Mouse (Mus musculus): ENCODE measurements around the gene Prtg. TPM values are rescaled to one million over a fixed set of nuclear protein-coding genes. Genes with fewer than 3 reads are reported as not detected.

The Prtg gene
- polyA plus RNA-seq, 1 experiment from 2014 or later: 0.17 TPM

DNA sequence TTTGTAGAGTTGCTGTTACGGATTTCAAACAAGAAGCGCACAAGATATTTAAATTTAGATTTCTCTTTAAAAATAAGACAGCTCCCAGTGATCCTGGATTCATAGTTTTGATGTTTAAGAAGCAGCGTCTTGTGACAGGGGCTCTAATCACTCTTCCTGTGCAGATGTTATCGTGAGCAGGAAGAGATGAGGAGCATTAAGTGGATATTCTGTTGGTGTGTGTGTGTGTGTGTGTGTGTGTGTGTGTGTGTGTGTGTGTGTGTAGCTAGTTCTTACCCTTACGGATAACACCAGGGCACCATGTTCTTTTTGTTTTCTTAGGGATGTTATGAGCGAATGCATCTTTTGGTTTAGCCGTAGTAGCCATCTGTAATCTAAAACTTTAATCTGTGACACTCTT lies 5.4 kb downstream of the Prtg start:
- H3K27me3 ChIP-seq (replicated peaks; ENCODE audit: control insufficient read depth, insufficient read depth, low read length): peaks cover 2% of the 10 kb centered on the region
- no peak overlapping the region for H3K4me3 ChIP-seq (ENCODE audit: low read depth, low read length)
- no peaks in the 10 kb centered on the region for H3K4me1 ChIP-seq (replicated peaks; ENCODE audit: control insufficient read depth, insufficient read depth, low read length)
- ATAC-seq: no peak
- no peak overlapping the region for H3K9ac ChIP-seq (ENCODE audit: low read depth, low read length)
- 72% methylated on average over 7 of the region's 7 CpGs for WGBS
- no peaks in the 10 kb centered on the region for H3K9me3 ChIP-seq (ENCODE audit: control insufficient read depth)
- H3K4me2 ChIP-seq (replicated peaks; ENCODE audit: low read depth): no peak overlapping the region
- no peak for TF ChIP-seq CTCF (IDR thresholded peaks at IDR 0.05; ENCODE audit: low read depth)
- no peaks in the 10 kb centered on the region for H3K36me3 ChIP-seq (ENCODE audit: control insufficient read depth, insufficient read depth)
- H3K27ac ChIP-seq (ENCODE audit: low read depth, low read length): no peak overlapping the region

DNA sequence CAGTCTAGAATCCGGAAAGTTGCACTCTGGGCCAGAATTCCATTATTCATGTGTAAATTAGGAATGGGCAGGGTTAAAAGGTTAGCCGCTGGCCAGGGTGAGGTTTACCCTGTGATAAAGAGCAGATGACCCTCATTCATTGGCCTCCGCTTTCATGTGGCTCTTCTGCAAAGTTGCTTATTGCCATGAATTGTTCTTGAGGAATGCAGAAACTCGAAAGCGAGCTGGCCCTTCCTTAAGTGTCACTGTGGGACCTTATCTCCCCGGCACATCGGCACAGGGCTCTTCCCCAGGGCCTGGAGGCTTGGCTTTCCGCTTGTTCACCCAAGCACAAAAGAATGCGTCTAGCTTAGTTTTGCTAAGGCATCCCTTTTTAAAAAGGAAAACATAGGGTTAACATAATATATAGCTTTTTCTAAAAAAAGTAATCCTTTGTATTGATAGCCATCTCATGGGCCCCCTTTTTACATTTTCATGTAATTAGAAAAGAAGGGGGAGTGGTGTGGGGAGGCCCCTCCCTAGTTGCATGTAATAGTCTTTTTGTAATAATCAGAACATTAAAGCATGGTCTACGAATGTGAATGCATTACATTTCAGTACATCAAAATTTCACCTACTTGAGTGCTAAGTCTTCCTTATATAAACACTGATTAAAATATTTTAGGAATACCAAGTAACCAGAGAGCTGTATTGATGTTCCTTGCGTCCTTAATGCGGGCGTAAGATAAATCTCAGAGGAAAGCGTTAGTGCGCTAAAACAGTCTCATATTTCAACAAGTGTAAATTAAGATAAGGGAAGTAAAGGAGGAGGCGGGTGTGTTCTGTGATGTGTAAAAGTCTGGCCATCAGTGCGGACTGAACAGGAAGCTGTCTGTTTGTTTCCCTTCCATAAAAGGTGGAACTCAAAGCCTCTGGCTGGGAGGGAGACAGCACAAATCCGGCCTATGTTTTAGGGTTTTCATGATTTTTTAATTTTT lies 6.2 kb downstream of the Prtg start:
- Histone ChIP-seq H3K27ac (ENCODE audit: low read depth, low read length) (no peak overlapping the region), H3K36me3 (ENCODE audit: control insufficient read depth, insufficient read depth) (no peaks in the 10 kb centered on the region), H3K4me3 (ENCODE audit: low read depth, low read length) (no peak overlapping the region), H3K9ac (ENCODE audit: low read depth, low read length) (no peak overlapping the region), H3K4me1 (replicated peaks; ENCODE audit: control insufficient read depth, insufficient read depth, low read length) (no peaks in the 10 kb centered on the region), H3K4me2 (replicated peaks; ENCODE audit: low read depth) (no peak overlapping the region), H3K27me3 (replicated peaks; ENCODE audit: control insufficient read depth, insufficient read depth, low read length) (no peaks in the 10 kb centered on the region; the same call in 1 of the 2 replicates), H3K9me3 (ENCODE audit: control insufficient read depth) (no peaks in the 10 kb centered on the region)
- WGBS: 33% methylated on average over 18 of the region's 18 CpGs
- no peak for ATAC-seq
- no peak for TF ChIP-seq CTCF (IDR thresholded peaks at IDR 0.05; ENCODE audit: low read depth)

DNA sequence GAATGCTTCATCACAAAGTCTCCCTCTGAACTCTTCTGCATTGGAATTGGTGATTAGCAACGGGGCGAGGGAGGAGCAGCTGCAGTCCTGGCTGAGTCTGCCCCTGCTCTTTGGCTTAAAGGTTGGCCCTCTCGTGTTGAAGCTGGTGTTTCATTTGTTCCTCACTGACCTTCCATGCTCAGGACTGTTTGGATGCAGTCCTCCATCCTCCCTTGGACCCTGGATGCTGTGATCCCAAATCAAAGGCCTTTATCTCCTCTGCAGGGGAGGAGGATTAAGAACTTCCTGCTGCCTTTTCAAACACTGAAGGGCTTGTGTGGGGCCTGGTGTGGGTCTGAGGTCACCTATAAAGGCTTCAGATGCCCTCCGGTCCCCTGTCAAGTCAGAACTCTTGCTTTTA lies 18.8 kb downstream of the Prtg start:
- no peak overlapping the region for H3K9ac ChIP-seq (ENCODE audit: low read depth, low read length)
- no peaks in the 10 kb centered on the region for H3K36me3 ChIP-seq (ENCODE audit: control insufficient read depth, insufficient read depth)
- H3K9me3 ChIP-seq (ENCODE audit: control insufficient read depth): no peaks in the 10 kb centered on the region
- H3K27ac ChIP-seq (ENCODE audit: low read depth, low read length): no peak overlapping the region
- H3K4me1 ChIP-seq (replicated peaks; ENCODE audit: control insufficient read depth, insufficient read depth, low read length): no peaks in the 10 kb centered on the region
- 52% methylated on average over 4 of the region's 4 CpGs for WGBS
- no peaks in the 10 kb centered on the region for H3K27me3 ChIP-seq (replicated peaks; ENCODE audit: control insufficient read depth, insufficient read depth, low read length)
- no peak overlapping the region for H3K4me3 ChIP-seq (ENCODE audit: low read depth, low read length)
- TF ChIP-seq CTCF (IDR thresholded peaks at IDR 0.05; ENCODE audit: low read depth): no peak
- ATAC-seq: no peak
- no peak overlapping the region for H3K4me2 ChIP-seq (replicated peaks; ENCODE audit: low read depth)

DNA sequence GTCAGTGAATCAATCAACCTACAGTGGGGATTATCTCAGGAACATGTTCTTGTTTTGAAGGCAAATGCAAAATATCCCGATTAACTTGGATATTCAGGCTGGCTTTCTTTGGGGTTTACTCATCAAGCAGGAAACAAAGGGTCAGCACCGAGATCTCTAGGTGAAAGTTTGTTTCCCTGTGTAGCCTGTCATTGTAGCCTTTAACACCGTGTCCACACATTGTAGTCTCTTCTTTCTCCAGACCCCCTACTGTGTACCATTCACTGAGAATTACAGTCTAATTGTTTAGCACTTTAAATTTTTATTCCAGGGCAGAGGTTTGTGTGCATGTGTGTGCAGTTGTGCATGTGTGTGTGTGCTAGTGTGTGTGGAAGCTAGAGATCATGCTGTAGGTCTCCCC lies 19.3 kb downstream of the Prtg start:
- Histone ChIP-seq H3K4me3 (ENCODE audit: low read depth, low read length) (no peak overlapping the region), H3K27me3 (replicated peaks; ENCODE audit: control insufficient read depth, insufficient read depth, low read length) (no peaks in the 10 kb centered on the region), H3K9me3 (ENCODE audit: control insufficient read depth) (no peaks in the 10 kb centered on the region), H3K27ac (ENCODE audit: low read depth, low read length) (no peak overlapping the region), H3K36me3 (ENCODE audit: control insufficient read depth, insufficient read depth) (no peaks in the 10 kb centered on the region), H3K4me2 (replicated peaks; ENCODE audit: low read depth) (no peak overlapping the region), H3K9ac (ENCODE audit: low read depth, low read length) (no peak overlapping the region), H3K4me1 (replicated peaks; ENCODE audit: control insufficient read depth, insufficient read depth, low read length) (no peaks in the 10 kb centered on the region)
- TF ChIP-seq CTCF (IDR thresholded peaks at IDR 0.05; ENCODE audit: low read depth): no peak
- ATAC-seq: no peak
- WGBS: 47% methylated on average over 3 of the region's 3 CpGs

DNA sequence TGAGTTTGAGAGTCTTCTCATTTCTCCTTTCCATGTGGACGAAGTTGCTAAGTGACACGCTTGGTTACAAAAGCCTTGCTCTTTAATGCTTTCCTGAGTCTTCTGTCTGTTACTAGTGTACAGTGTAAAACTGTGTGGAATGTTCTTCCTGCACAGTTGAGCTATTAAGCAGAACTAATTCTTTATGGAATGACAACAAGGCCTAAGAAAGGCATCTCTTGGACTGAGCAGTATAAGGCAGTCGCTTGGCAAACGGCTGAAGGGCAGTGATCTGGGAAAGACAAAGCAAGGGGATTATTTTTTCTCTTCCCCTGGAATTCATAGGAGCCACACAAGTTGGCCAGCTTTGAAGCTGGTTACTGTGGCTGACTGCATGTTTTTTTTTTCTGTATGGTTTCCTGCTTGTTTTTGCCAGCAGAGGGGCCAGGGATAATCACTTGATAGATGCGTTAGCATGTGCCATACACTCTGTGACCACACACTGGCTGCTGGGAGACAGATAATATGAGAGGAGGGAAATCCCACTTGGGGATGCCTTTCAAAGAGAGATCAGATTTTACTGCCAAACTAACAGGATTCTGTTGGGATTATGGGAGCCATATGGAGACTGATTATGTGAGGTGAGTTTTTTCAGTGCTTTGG lies 22.1 kb downstream of the Prtg start:
- H3K36me3 ChIP-seq (ENCODE audit: control insufficient read depth, insufficient read depth): no peaks in the 10 kb centered on the region
- no peaks in the 10 kb centered on the region for H3K9me3 ChIP-seq (ENCODE audit: control insufficient read depth)
- no peak overlapping the region for H3K4me2 ChIP-seq (replicated peaks; ENCODE audit: low read depth)
- no peak overlapping the region for H3K9ac ChIP-seq (ENCODE audit: low read depth, low read length)
- no peak overlapping the region for H3K4me3 ChIP-seq (ENCODE audit: low read depth, low read length)
- no peak for ATAC-seq
- no peaks in the 10 kb centered on the region for H3K27me3 ChIP-seq (replicated peaks; ENCODE audit: control insufficient read depth, insufficient read depth, low read length)
- H3K4me1 ChIP-seq (replicated peaks; ENCODE audit: control insufficient read depth, insufficient read depth, low read length): no peaks in the 10 kb centered on the region
- no peak for TF ChIP-seq CTCF (IDR thresholded peaks at IDR 0.05; ENCODE audit: low read depth)
- H3K27ac ChIP-seq (ENCODE audit: low read depth, low read length): no peak overlapping the region
- 58% methylated on average over 5 of the region's 5 CpGs for WGBS

DNA sequence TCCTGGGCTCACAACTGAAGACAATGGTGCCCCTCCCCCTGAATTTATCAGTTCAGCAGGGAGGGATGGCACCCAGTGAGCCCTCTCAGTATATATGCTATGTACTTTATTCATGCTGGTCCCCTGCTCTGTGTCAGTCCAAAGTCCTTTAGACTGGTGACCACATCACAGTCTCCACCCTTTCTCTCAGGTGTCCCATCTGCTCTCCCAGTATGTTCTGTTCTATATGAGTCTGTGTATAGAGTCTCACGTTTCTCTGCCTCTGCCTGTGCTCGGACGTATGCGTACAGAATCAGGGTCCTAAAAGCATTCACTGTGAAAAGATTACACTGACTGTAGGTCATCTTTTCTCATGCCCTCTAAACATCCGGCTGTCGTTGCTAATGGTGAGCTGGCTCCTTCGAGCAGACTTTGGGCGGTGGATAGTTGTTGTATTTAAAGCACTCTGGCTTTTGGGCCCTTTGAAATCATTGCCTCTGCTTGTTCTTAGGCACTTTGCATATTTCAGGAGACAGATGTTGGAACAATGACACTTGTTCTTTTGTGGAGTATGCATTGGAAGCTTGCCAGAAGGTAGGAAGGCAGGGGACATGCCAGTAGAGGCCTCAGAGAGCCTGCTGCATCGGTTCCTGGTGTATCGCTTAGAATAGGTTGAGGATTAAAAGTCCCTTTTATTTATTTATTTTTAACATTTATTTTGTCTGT lies 27.5 kb downstream of the Prtg start:
- H3K9ac ChIP-seq (ENCODE audit: low read depth, low read length): no peak overlapping the region
- H3K4me2 ChIP-seq (replicated peaks; ENCODE audit: low read depth): no peak overlapping the region
- ATAC-seq: peak; percentile 77
- no peak for TF ChIP-seq CTCF (IDR thresholded peaks at IDR 0.05; ENCODE audit: low read depth)
- H3K4me1 ChIP-seq (replicated peaks; ENCODE audit: control insufficient read depth, insufficient read depth, low read length): peaks cover 3% of the 10 kb centered on the region; the same call in 1 of the 2 replicates
- 28% methylated on average over 10 of the region's 10 CpGs for WGBS
- no peaks in the 10 kb centered on the region for H3K27me3 ChIP-seq (replicated peaks; ENCODE audit: control insufficient read depth, insufficient read depth, low read length)
- H3K27ac ChIP-seq (ENCODE audit: low read depth, low read length): no peak overlapping the region
- no peaks in the 10 kb centered on the region for H3K36me3 ChIP-seq (ENCODE audit: control insufficient read depth, insufficient read depth)
- H3K9me3 ChIP-seq (ENCODE audit: control insufficient read depth): no peaks in the 10 kb centered on the region
- H3K4me3 ChIP-seq (ENCODE audit: low read depth, low read length): no peak overlapping the region
